Mouse (Mus musculus) embryonic facial prominence, embryonic 12.5 days (tissue): ENCODE measurements around the gene Ranbp10. TPM values are rescaled to one million over a fixed set of nuclear protein-coding genes. Genes with fewer than 3 reads are reported as not detected.
A peak's percentile ranks its signal among the peaks of the same experiment; 100 is the strongest.

Experiments
- ATAC-seq: fragments of 200-750 bp; cut with Nextera tagmentation; 2 replicates; pipeline ENCODE4 v1.8.0; 2017; ENCODE audit not compliant: insufficient number of reproducible peaks, insufficient read depth, low FRiP score, low TSS enrichment
- H3K27ac ChIP-seq: fragments of 300-500 bp; sonication (generic); 2 replicates; pipeline ENCODE4 v1.5.1; 2016; ENCODE audit warnings: mild to moderate bottlenecking
- H3K27me3 ChIP-seq: fragments of 300-500 bp; sonication (generic); 2 replicates; pipeline ENCODE4 v1.6.1; 2016; ENCODE audit warnings: mild to moderate bottlenecking, moderate library complexity
- H3K36me3 ChIP-seq: fragments of 300-500 bp; sonication (generic); 2 replicates; pipeline ENCODE4 v1.6.1; 2016; ENCODE audit warnings: mild to moderate bottlenecking
- H3K4me1 ChIP-seq: fragments of 300-500 bp; sonication (generic); 2 replicates; pipeline ENCODE4 v1.6.1; 2016
- H3K4me2 ChIP-seq: fragments of 300-500 bp; sonication (generic); replicated peaks from 2 replicates; pipeline ENCODE4 v1.6.1; 2016; ENCODE audit warnings: mild to moderate bottlenecking, moderate library complexity
- H3K4me3 ChIP-seq: fragments of 300-500 bp; sonication (generic); 2 replicates; pipeline ENCODE4 v1.5.1; 2016; ENCODE audit warnings: mild to moderate bottlenecking
- H3K9ac ChIP-seq: fragments of 300-500 bp; sonication (generic); 2 replicates; pipeline ENCODE4 v1.6.1; 2016; ENCODE audit warnings: mild to moderate bottlenecking, moderate library complexity
- H3K9me3 ChIP-seq: fragments of 300-500 bp; sonication (generic); 2 replicates; pipeline ENCODE4 v1.6.1; 2016; ENCODE audit warnings: mild to moderate bottlenecking, moderate library complexity
- WGBS: fragments of 180-500 bp; shearing (Covaris S2); methylation state at CpG from one replicate; pipeline ENCODE4 v1.1.7; 2016; 5-methylcytosine and 5-hydroxymethylcytosine counted together
- polyA plus RNA-seq: library from polyadenylated mRNA; unstranded; fragments of >200 nt; fragmentation: Nextera tagmentation; extraction: Ambion mirVana; gene quantifications from 2 replicates; pipeline ENCODE4 v1.2.1, GENCODE M21; 2016

The Ranbp10 gene
- polyA plus RNA-seq, 1 experiment from 2014 or later, result 14.9 TPM

DNA sequence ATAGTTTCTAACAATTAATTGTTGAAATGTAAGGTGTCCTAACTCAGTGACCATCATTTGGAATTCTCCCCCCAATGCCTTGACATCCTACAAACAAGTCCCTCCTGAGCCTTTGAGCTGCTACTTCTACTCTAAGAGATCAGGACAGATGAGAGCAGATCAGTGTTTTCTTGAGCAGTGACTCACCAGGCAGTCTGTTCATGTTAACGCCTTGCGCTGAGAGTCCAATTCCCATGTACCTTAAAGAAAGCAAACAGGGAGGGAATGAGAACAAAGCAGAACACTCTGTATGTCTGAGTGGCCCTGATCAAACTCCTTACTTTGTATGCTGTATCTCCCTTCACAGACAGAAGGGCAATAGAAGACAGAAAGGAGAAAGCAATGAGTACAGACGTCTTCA is 21.8 kb downstream of the Ranbp10 start:
- ATAC-seq, result no peak
- Histone ChIP-seq H3K36me3 (peaks cover 8% of the 10 kb centered on the region), H3K9me3 (no peaks in the 10 kb centered on the region), H3K27ac (no peak overlapping the region), H3K9ac (no peak overlapping the region), H3K4me3 (no peak overlapping the region), H3K4me2 (no peak overlapping the region), H3K27me3 (no peaks in the 10 kb centered on the region), H3K4me1 (no peaks in the 10 kb centered on the region)
- WGBS, result 80% methylated on average over 3 of the region's 3 CpGs

DNA sequence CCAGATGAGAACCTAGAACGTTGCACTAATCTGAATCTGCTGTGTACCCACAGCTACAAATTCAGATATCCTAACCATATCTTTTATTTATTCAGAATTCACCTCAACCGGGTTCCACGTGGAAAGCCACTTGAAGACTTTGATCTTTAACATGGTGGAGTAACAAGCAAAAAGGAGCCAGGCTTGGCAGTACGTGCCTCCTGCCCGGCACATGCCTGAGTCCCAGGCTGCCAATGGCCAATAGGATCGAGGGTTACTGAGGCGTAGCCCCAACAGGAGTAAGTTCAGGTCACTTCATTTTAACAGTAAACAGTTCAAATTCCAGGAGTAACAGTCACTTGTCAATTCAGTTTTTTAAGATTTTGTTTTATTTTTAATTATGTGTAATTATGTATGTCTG is 22.4 kb downstream of the Ranbp10 start:
- WGBS, result 90% methylated on average over 7 of the region's 7 CpGs
- peaks cover 8% of the 10 kb centered on the region for H3K36me3 ChIP-seq
- H3K4me1 ChIP-seq, result no peaks in the 10 kb centered on the region
- H3K9ac ChIP-seq, result no peak overlapping the region
- no peak overlapping the region for H3K27ac ChIP-seq
- no peak overlapping the region for H3K4me3 ChIP-seq
- no peaks in the 10 kb centered on the region for H3K27me3 ChIP-seq
- no peak for ATAC-seq
- no peaks in the 10 kb centered on the region for H3K9me3 ChIP-seq
- H3K4me2 ChIP-seq, result no peak overlapping the region

GRCm38 (mm10) chr8:105801153-105801904 is 25.8 kb downstream of the Ranbp10 start:
- H3K27ac ChIP-seq, result no peak overlapping the region
- H3K4me2 ChIP-seq, result no peak overlapping the region
- no peak overlapping the region for H3K9ac ChIP-seq
- no peak overlapping the region for H3K4me3 ChIP-seq
- WGBS, result 88% methylated on average over 6 of the region's 6 CpGs
- ATAC-seq, result no peak
- no peaks in the 10 kb centered on the region for H3K27me3 ChIP-seq
- H3K4me1 ChIP-seq, result peaks cover 11% of the 10 kb centered on the region
- no peaks in the 10 kb centered on the region for H3K9me3 ChIP-seq
- peaks cover 13% of the 10 kb centered on the region for H3K36me3 ChIP-seq

DNA sequence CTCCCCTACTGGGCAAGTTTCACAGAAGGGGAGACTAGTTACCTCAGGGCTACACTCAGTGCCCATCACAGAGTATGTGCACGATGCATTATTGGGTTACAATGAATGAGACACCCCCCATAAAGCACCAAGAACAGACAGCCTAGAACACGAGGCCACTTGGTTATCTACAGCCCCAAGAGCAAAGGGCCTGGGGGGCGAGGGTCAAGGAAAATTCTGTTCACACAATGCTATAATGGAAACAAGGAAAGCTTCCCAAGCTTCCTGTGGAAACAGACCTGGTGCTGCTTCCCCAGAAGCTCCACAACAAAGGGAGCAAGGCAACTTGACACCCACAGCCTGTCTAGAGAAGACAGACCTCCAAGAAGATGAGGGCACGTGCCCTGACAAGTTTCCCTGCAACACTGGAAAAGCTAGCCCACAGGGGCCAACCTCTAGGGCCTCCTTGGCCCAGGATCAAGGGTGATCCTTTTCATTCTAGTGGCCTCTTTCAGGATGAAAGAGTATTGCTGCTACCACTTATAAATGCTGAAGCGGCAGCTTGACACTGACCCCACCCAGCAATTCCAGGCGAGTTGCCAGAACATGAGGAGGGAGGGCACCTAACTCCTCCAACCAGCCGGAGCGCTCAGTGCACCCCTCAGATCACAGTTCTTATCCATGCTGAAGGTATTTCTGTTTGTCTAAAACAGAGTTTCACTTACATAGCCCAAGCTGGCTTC is 27.9 kb downstream of the Ranbp10 start:
- Histone ChIP-seq H3K4me1 (peaks cover 11% of the 10 kb centered on the region), H3K4me2 (no peak overlapping the region), H3K9me3 (no peaks in the 10 kb centered on the region), H3K27me3 (no peaks in the 10 kb centered on the region), H3K36me3 (peaks cover 6% of the 10 kb centered on the region; the same call in 1 of the 2 replicates), H3K4me3 (no peak overlapping the region), H3K9ac (no peak overlapping the region), H3K27ac (peak overlapping the region; percentile 14; the same call in 1 of the 2 replicates)
- WGBS, result 53% methylated on average over 8 of the region's 8 CpGs
- no peak for ATAC-seq

DNA sequence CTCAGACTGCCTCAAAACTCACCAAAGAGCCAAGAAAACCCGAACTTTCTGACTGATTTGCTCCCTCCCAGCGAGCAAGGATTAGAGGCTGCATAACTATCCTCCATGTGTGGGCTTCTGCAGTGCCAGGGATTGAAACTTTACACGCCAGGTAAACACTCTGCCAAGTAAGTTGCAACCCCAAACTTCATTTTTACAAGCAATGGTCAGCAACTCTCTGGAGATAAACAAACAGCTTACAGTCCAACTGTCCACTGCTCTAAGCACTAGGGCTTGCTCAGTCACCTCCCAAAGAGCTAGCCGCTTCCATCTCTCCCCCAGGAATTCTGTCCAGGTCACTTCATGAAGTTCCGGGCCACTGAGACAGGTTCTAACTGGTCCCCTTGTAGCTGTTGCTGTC is 28.7 kb downstream of the Ranbp10 start:
- Histone ChIP-seq H3K4me2 (no peak overlapping the region), H3K4me1 (peaks cover 11% of the 10 kb centered on the region), H3K9me3 (no peaks in the 10 kb centered on the region), H3K36me3 (peaks cover 6% of the 10 kb centered on the region; the same call in 1 of the 2 replicates), H3K27ac (no peak overlapping the region), H3K27me3 (no peaks in the 10 kb centered on the region), H3K9ac (no peak overlapping the region), H3K4me3 (no peak overlapping the region)
- WGBS, result 88% methylated on average over 5 of the region's 5 CpGs
- no peak for ATAC-seq

GRCm38 (mm10) chr8:105795785-105796184 is 31.4 kb downstream of the Ranbp10 start:
- H3K27me3 ChIP-seq, result no peaks in the 10 kb centered on the region
- no peaks in the 10 kb centered on the region for H3K9me3 ChIP-seq
- peaks cover 11% of the 10 kb centered on the region for H3K4me1 ChIP-seq
- ATAC-seq, result no peak
- H3K36me3 ChIP-seq, result peaks cover 8% of the 10 kb centered on the region; the same call in 1 of the 2 replicates
- H3K4me3 ChIP-seq, result no peak overlapping the region
- 91% methylated on average over 1 of the region's 1 CpGs for WGBS
- no peak overlapping the region for H3K4me2 ChIP-seq
- no peak overlapping the region for H3K27ac ChIP-seq
- no peak overlapping the region for H3K9ac ChIP-seq

DNA sequence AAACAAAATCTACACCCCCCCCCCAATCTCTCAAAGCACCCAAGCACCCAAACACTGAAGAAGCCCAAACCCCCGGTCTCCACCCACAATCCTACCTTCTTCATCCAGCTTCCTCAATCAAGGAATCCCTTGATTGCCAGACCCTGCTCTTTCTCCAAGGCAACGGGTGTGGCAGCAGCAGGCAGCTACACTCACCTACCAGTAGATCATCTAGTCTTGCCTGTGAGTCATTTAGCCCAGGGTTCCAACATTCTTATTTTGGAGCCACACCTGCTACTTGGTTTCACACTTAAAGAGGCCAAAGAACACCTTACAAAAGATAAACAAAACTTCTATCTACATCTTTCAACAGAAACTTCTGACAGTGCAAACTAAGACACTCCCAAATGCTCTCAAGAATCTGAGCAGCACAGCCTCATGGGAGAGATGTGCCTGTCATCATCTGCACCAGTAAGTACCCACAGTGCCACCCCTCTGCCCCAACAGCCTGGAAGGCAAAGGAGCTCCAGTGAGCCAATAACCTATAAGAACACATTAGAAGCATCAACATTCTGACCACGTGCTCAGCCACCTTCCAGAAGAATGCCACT is 33.0 kb downstream of the Ranbp10 start:
- H3K36me3 ChIP-seq, result peaks cover 12% of the 10 kb centered on the region; the same call in 1 of the 2 replicates
- WGBS, result 84% methylated on average over 3 of the region's 3 CpGs

GRCm38 (mm10) chr8:105793331-105793730 is 33.8 kb downstream of the Ranbp10 start:
- no peak for ATAC-seq
- H3K27ac ChIP-seq, result no peak overlapping the region
- H3K36me3 ChIP-seq, result 0 out of 2 replicates have a peak, but pooled peaks cover 6% of the 10 kb centered on the region
- WGBS, result 97% methylated on average over 1 of the region's 1 CpGs
- no peaks in the 10 kb centered on the region for H3K27me3 ChIP-seq
- H3K9ac ChIP-seq, result no peak overlapping the region
- H3K9me3 ChIP-seq, result no peaks in the 10 kb centered on the region
- H3K4me2 ChIP-seq, result no peak overlapping the region
- no peaks in the 10 kb centered on the region for H3K4me1 ChIP-seq
- H3K4me3 ChIP-seq, result no peak overlapping the region

More for the DNA sequence above, 33.0 kb downstream of the Ranbp10 start:
- no peak overlapping the region for H3K4me3 ChIP-seq
- H3K4me2 ChIP-seq, result no peak overlapping the region
- no peak overlapping the region for H3K27ac ChIP-seq
- H3K27me3 ChIP-seq, result no peaks in the 10 kb centered on the region
- H3K4me1 ChIP-seq, result peaks cover 6% of the 10 kb centered on the region
- H3K9ac ChIP-seq, result no peak overlapping the region
- H3K9me3 ChIP-seq, result no peaks in the 10 kb centered on the region
- ATAC-seq, result no peak

- Histone ChIP-seq H3K27ac (no peak overlapping the region), H3K9ac (no peak overlapping the region), H3K4me2 (no peak overlapping the region), H3K9me3 (no peaks in the 10 kb centered on the region), H3K27me3 (no peaks in the 10 kb centered on the region), H3K4me3 (no peak overlapping the region), H3K36me3 (peaks cover 26% of the 10 kb centered on the region), H3K4me1 (no peaks in the 10 kb centered on the region)
- ATAC-seq, result no peak
Measured at GRCm38 (mm10) chr8:105789626-105790025, 37.5 kb downstream of the Ranbp10 start.

DNA sequence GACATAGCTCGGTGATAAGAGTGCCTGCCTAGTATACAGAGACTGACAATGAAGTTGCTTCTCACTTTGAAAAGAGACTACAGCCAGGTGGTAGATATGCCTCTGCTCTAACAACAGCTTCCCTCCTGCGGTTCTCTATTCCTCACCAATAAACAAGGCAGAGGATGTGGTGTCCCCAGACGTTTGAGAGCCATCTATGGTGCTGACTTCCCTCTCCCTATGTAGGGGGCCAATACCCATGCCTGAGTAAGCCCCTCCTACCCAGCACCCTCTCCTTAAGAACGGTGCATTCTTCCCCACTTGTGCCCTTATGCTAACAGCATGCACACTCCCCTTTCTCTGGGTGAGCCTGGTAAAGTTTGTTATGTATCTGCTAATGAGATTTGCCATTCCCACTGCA is 38.2 kb downstream of the Ranbp10 start:
- no peak overlapping the region for H3K27ac ChIP-seq
- no peak for ATAC-seq
- H3K4me2 ChIP-seq, result no peak overlapping the region
- WGBS, result 69% methylated on average over 4 of the region's 4 CpGs
- no peaks in the 10 kb centered on the region for H3K9me3 ChIP-seq
- no peak overlapping the region for H3K9ac ChIP-seq
- no peaks in the 10 kb centered on the region for H3K27me3 ChIP-seq
- H3K36me3 ChIP-seq, result peaks cover 28% of the 10 kb centered on the region
- no peaks in the 10 kb centered on the region for H3K4me1 ChIP-seq
- H3K4me3 ChIP-seq, result no peak overlapping the region

- H3K4me2 ChIP-seq, result no peak overlapping the region
- ATAC-seq, result no peak
- H3K9ac ChIP-seq, result no peak overlapping the region
- no peak overlapping the region for H3K27ac ChIP-seq
- WGBS, result 94% methylated on average over 2 of the region's 2 CpGs
- peaks cover 34% of the 10 kb centered on the region for H3K36me3 ChIP-seq
- no peak overlapping the region for H3K4me3 ChIP-seq
- no peaks in the 10 kb centered on the region for H3K9me3 ChIP-seq
- H3K27me3 ChIP-seq, result no peaks in the 10 kb centered on the region
- H3K4me1 ChIP-seq, result no peaks in the 10 kb centered on the region
Measured at GRCm38 (mm10) chr8:105788241-105788640, 38.9 kb downstream of the Ranbp10 start.

DNA sequence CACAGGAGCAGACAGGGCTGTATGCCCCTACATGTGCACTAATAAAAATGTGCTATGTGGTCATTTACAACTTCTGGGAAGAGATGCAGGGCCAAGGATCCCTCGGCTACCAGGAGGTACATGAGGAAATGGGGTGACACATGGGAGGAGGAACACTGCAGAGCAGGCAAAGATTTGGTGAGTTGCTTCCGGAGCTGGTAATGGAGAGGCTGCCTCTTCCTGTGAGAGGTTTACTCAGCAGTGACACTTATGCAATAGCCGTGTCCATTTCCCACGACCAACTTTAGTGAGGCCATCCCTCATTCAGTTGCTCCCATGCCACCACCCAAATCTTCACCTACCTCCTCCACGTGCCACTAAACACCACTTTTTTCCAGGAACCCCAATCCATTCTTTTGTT is 46.9 kb downstream of the Ranbp10 start:
- peaks cover 83% of the 10 kb centered on the region for H3K36me3 ChIP-seq
- H3K9me3 ChIP-seq, result no peaks in the 10 kb centered on the region
- H3K4me2 ChIP-seq, result no peak overlapping the region

More for the DNA sequence above, 46.9 kb downstream of the Ranbp10 start:
- no peaks in the 10 kb centered on the region for H3K4me1 ChIP-seq
- H3K27ac ChIP-seq, result no peak overlapping the region
- no peaks in the 10 kb centered on the region for H3K27me3 ChIP-seq
- H3K9ac ChIP-seq, result no peak overlapping the region
- no peak for ATAC-seq
- 98% methylated on average over 5 of the region's 5 CpGs for whole genome bisulfite sequencing
- H3K4me3 ChIP-seq, result no peak overlapping the region
